Mouse (Mus musculus) cerebellum, adult 18-20 months (tissue): ENCODE data around the gene Slc5a10.

ENCODE experiments used
- DNase-seq, 2 experiments: peaks; one replicate each; pipeline ENCODE4 v3.0.0; 2021

Gene Slc5a10

DNA sequence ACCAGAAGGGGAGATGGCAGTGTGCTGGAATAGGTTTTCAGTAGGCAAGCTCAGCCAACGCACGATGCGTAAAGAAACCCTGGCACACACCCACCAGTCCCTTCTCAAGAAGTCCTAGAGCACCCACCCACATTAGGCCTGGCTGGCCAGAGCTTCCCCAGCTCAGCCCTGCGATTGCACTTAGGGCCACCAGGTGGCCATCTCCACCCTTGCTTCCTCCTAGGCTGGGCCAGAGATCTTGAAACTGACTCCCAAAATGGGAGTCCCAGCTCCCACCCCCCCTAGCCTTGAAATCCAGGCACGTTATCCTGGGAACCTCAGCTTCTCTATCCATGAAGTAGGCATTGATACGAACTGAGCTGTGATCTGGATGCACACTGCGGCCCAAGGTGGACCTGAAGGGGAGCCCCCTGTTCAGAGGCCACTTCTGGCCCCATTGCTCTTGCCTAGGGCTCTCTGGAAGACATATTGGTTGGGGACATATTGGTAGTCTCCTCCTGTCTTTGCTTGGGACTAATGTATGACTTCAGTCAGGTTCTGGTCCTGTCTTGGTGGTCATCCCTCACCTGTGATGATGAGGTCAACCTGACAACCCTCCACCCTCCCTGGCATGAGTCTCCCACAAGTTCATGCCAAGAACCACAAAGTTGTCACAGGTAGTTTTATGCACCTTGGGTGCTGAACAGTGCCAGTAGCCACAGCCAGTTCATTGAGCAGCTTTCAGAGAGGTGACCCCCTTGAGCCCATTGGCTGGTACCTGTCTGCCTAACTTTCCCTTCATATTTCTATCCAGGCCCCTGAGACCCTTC is 54.4 kb downstream of the Slc5a10 start:
- peak; percentile 66 to 70 for DNase-seq

DNA sequence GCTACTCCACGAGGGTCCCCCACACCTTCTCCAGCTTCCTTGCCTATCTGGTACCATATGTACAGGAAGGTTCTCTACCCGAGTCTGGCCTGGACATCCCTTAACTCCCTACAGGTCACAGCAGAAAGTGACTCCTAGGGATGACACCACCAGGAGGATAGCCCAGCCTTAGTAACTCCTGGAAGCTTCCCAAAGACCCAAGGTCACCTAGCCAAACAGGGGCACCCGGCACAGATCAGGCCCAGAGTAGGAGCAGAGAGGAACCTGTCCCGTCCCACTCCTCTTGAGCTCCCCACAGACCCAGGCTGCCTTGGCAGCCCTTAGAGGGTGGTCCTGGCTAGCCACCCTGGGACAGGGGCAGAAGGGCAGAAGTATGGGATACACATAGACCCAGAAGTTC is 55.2 kb downstream of the Slc5a10 start:
- no peak for DNase-seq

DNA sequence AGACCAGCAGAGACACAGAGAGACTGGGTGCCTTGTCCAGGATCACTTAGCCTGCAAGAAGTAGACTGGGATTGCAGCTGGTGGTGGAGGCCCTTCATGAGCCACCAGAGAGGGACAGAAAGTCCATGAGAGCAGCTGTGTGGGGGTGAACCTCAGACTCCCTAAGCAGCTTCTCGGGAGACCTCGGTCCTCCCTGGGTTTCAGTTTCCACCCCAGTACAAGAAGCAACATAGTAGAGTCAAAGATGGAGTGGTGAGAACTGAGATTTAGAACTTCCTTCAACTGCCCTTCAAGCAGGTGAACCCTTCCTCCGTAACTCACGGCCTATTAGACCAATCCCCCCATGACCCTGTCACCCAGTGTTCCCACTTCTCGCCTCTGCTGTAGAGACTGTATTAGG is 58.4 kb downstream of the Slc5a10 start:
- DNase-seq, result no peak

- DNase-seq, result peak in 1 of 2 experiments; percentile 23
These were observed 59.7 kb downstream of the Slc5a10 start for GRCm38 (mm10) chr11:61660806-61661392.

GRCm38 (mm10) chr11:61660001-61660400 is 60.6 kb downstream of the Slc5a10 start:
- DNase-seq, result peak; percentile 54 to 64

- DNase-seq, result peak; percentile 67 to 75
These were observed 61.4 kb downstream of the Slc5a10 start for GRCm38 (mm10) chr11:61659011-61659858.

DNA sequence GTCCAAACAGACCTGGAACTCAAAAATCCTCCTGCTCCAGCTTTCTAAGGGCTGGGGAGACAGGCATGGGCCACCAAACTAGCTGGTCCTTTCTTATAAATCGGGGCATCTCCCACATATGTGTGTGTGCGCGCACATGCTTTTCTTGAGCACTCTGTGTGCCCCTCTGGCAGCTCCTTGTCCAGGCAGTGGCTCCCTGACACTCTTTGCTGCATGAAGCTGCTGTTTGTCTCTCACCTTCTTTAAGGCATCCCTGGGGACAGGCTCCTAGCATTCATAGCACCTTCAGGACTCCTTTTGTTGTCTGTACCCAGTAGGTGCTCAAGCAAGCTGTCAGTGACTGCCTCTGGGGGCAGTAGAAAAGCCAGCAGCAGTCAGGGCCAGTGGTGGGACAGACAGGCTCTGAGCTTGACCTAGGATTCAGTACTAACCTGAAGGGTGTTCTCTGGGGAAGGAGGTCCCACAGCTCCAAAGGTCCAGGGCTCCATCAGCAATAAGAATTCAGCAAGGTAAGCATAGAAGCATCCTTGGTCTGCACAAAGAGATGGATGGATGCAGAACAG is 62.2 kb downstream of the Slc5a10 start:
- DNase-seq, result peak in 1 of 2 experiments; percentile 28

GRCm38 (mm10) chr11:61657432-61657831 is 63.2 kb downstream of the Slc5a10 start:
- DNase-seq, result no peak

GRCm38 (mm10) chr11:61656148-61656850 is 64.3 kb downstream of the Slc5a10 start:
- no peak for DNase-seq

- DNase-seq, result no peak
These were observed 65.0 kb downstream of the Slc5a10 start for GRCm38 (mm10) chr11:61655649-61656048.

- DNase-seq, result no peak
These were observed 65.8 kb downstream of the Slc5a10 start for GRCm38 (mm10) chr11:61654786-61655311.

DNA sequence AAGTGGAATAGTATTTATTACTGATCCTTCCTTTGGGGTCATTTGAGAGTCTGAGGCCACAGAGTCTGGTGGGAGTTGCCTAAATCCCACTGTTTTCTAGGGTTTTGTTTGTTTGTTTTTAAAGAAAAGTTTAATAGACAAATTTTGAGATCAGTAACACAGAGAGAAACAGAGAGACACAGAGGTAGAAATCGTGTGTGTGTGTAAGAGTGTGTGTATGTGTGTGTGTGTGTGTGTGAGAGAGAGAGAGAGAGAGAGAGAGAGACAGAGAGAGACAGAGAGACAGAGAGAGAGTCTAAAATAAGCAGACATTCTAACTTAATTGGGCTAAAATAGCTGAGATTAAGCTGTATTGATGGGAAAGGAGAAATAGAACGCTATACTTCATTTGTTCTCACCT is 67.1 kb downstream of the Slc5a10 start:
- DNase-seq, result no peak

DNA sequence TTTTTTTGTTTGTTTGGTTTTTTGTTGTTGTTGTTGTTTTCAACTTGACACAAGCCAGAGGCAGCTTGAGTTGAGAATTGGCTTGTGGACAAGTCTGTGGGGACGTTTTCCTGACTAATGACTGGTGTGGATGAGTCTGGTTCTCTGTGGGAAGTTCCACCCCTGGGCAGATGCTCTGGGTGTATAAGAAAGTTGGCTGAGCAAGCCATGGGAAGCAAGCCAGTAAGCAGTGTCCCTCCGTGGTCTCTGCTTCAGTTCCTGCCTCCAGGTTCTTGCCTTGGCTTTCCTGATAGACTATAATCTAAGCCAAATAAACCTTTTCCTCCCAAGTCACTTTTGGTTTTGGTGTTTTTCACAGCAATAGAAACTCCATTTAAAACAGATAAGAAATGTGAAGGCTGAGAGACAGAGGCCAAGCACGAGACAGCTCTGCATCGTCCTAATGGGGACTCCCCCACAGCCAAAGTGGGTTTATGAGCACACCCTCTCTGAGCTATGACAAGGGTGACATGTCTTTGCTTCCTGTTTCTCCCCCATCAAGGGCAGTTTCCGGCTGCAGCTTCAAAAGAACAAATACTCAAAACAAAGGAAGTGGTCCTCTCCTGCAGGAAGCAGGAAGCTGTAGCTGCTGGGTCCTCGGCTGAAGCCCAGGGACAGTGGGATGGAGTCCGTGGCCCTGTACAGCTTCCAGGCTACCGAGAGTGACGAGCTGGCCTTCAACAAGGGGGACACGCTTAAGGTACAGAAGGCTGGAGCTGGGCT is 67.8 kb downstream of the Slc5a10 start, which contains the start of gene Grap:
Gene Grap, plus strand, starts transcription at position 580 of the 762 bp plus-strand sequence.
- DNase-seq, result no peak

DNA sequence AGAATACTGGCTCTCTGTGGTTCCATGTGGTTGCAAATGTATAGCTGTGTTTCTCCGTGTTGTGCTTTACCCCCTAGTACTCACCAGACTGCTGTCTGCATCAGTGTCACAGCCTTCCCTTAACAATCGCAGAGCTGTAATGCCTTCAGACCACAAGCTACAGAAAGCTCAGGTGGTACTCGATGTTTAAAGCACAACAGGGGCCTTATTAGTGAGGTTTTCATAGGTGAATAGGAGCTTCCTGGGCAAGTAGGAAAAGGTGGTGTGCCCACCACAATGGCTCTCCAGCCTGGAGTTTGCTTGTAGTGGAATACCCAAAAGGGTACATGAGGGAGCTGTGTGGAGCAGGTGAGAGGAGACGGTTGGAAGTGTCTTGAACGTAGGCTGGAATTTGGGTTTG is 68.4 kb downstream of the Slc5a10 start:
- no peak for DNase-seq

GRCm38 (mm10) chr11:61650470-61651265 is 70.0 kb downstream of the Slc5a10 start:
- DNase-seq, result no peak

DNA sequence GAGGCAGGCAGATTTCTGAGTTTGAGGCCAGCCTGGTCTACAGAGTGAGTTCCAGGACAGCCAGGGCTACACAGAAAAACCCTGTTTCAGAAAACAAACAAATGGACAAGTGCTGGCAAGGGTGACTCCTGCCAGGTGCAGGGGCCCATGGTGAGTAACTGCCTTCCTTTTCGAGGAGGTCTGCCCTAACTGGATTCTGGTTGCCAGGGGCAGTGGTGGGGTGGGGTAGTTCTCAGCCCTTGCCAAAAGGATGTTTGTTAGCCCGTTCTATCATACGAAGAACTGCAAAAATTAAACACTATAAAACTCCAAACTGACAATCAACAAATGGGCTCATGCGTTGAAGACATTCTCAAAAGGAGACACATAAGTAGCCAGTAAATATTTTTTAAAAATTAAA is 71.0 kb downstream of the Slc5a10 start:
- DNase-seq, result no peak

- no peak for DNase-seq
These were observed 71.5 kb downstream of the Slc5a10 start for GRCm38 (mm10) chr11:61649163-61649580.

DNA sequence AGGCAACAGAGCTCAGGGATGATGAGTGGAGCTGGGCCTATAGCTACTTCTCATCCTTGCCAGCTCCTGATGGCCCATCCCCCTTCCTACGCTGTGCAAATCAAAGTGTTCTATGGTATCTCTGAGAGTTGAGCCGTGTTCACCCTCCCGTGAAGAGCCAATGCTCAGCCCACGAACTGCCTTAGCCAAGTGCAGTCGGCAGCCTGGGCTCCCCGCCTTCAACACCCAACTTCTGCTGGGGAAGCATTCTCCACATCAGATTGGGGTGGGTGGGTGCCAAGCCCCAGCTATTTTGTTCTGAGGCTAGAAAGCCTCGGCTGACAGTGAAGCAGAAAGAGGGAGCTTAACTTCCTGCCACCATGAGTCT is 71.9 kb downstream of the Slc5a10 start:
- DNase-seq, result no peak

DNA sequence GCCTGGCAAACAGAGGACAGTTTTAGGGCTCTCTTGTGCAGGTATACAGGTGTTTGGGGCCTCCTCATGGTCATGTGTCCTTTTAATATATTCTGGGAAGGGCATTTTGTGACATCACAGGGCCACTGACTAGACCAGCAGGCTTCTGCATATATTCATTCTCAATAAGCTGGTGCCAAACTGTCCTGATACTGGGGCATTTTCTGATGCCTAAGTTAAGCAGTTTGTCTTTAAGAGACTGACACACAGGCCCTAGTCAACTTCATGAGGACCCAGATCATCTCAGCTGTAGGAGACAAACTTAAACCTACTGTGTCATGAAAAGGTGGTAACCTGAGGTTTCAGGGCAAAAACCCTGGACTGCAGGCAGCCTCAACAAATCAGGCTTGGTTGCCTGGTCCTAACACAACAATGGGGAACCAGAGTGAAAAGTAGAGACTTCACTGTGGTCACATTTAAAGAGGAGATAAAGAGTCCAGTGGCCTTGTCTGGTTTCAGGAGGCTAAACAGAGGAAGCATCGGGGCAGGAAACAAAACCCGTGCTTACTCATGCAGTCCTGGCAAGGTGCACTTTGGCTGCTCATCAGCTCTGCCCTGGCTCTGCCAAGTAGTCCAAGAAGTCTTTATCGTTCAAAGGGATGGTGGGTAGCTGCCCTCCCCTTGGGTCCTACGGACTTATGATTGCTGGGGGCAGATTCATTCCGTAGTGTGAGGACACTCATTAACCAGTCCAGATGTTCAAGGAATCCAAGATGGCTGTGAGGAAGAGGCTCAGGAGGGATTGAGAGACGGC is 72.5 kb downstream of the Slc5a10 start:
- DNase-seq, result peak; percentile 22 to 26
